Mouse (Mus musculus) heart, embryonic 12.5 days (tissue): ENCODE data around the gene Cyp4f39. TPM values are rescaled to one million over a fixed set of nuclear protein-coding genes. Genes with fewer than 3 reads are reported as not detected.
"Not testable (repeated sequence)": the region's sequence is repeated elsewhere in the genome, so short reads cannot be mapped to it uniquely, and the experiment has no call there.

ENCODE experiments used
- ATAC-seq: fragments of 200-750 bp; cut with Nextera tagmentation; 2 replicates; pipeline ENCODE4 v1.8.0; 2017; ENCODE audit warnings: moderate TSS enrichment, moderate library complexity; ENCODE audit not compliant: insufficient number of reproducible peaks, low FRiP score
- H3K27ac ChIP-seq: fragments of 300-500 bp; sonication (generic); 2 replicates; pipeline ENCODE4 v1.5.1; 2016; ENCODE audit warnings: mild to moderate bottlenecking, moderate library complexity; ENCODE audit not compliant: poor library complexity, severe bottlenecking
- H3K27me3 ChIP-seq: fragments of 300-500 bp; sonication (generic); replicated peaks from 2 replicates; pipeline ENCODE4 v1.6.1; 2016; ENCODE audit warnings: mild to moderate bottlenecking, moderate library complexity
- H3K36me3 ChIP-seq: fragments of 300-500 bp; sonication (generic); 2 replicates; pipeline ENCODE4 v1.6.1; 2016; ENCODE audit warnings: mild to moderate bottlenecking, moderate library complexity
- H3K4me1 ChIP-seq: fragments of 300-500 bp; sonication (generic); replicated peaks from 2 replicates; pipeline ENCODE4 v1.6.1; 2016; ENCODE audit warnings: mild to moderate bottlenecking
- H3K4me2 ChIP-seq: fragments of 300-500 bp; sonication (generic); 2 replicates; pipeline ENCODE4 v1.6.1; 2016; ENCODE audit warnings: mild to moderate bottlenecking, moderate library complexity
- H3K4me3 ChIP-seq: fragments of 300-500 bp; sonication (generic); 2 replicates; pipeline ENCODE4 v1.5.1; 2016; ENCODE audit warnings: mild to moderate bottlenecking
- H3K9ac ChIP-seq: fragments of 300-500 bp; sonication (generic); 2 replicates; pipeline ENCODE4 v1.6.1; 2016; ENCODE audit warnings: mild to moderate bottlenecking, moderate library complexity
- H3K9me3 ChIP-seq: fragments of 300-500 bp; sonication (generic); replicated peaks from 2 replicates; pipeline ENCODE4 v1.6.1; 2016; ENCODE audit warnings: mild to moderate bottlenecking, moderate library complexity
- WGBS: fragments of 180-500 bp; shearing (Covaris S2); methylation state at CpG from one replicate; pipeline ENCODE4 v1.1.7; 2016; 5-methylcytosine and 5-hydroxymethylcytosine counted together
- polyA plus RNA-seq: library from polyadenylated mRNA; unstranded; fragments of >200 nt; fragmentation: Nextera tagmentation; extraction: Ambion mirVana; gene quantifications from 2 replicates; pipeline ENCODE4 v1.2.1, GENCODE M21; 2016

The Cyp4f39 gene
- polyA plus RNA-seq, 1 experiment from 2014 or later = 0.26 TPM

GRCm38 (mm10) chr17:32472176-32472575 is 19.7 kb downstream of the Cyp4f39 start:
- Histone ChIP-seq H3K27me3 (peaks cover 6% of the 10 kb centered on the region), H3K36me3 (no peaks in the 10 kb centered on the region), H3K4me3 (no peak overlapping the region), H3K4me2 (no peak overlapping the region), H3K4me1 (no peaks in the 10 kb centered on the region), H3K9me3 (no peaks in the 10 kb centered on the region), H3K27ac (no peak overlapping the region), H3K9ac (no peak overlapping the region)
- ATAC-seq = no peak
- 62% methylated on average over 7 of the region's 7 CpGs for WGBS

GRCm38 (mm10) chr17:32474954-32475560 is 22.5 kb downstream of the Cyp4f39 start:
- no peak for ATAC-seq
- H3K36me3 ChIP-seq = no peaks in the 10 kb centered on the region
- WGBS = 80% methylated on average over 5 of the region's 5 CpGs

GRCm38 (mm10) chr17:32477204-32477603 is 24.7 kb downstream of the Cyp4f39 start:
- Histone ChIP-seq H3K4me2 (no peak overlapping the region), H3K4me3 (no peak overlapping the region), H3K27ac (no peak overlapping the region), H3K36me3 (no peaks in the 10 kb centered on the region), H3K4me1 (no peaks in the 10 kb centered on the region), H3K27me3 (peaks cover 39% of the 10 kb centered on the region), H3K9me3 (no peaks in the 10 kb centered on the region), H3K9ac (no peak overlapping the region)
- ATAC-seq = no peak
- WGBS = 86% methylated on average over 1 of the region's 1 CpGs

More at GRCm38 (mm10) chr17:32474954-32475560, 22.5 kb downstream of the Cyp4f39 start:
- Histone ChIP-seq H3K4me2 (no peak overlapping the region), H3K27me3 (peaks cover 22% of the 10 kb centered on the region), H3K9me3 (no peaks in the 10 kb centered on the region), H3K9ac (no peak overlapping the region), H3K27ac (no peak overlapping the region), H3K4me3 (no peak overlapping the region), H3K4me1 (no peaks in the 10 kb centered on the region)

DNA sequence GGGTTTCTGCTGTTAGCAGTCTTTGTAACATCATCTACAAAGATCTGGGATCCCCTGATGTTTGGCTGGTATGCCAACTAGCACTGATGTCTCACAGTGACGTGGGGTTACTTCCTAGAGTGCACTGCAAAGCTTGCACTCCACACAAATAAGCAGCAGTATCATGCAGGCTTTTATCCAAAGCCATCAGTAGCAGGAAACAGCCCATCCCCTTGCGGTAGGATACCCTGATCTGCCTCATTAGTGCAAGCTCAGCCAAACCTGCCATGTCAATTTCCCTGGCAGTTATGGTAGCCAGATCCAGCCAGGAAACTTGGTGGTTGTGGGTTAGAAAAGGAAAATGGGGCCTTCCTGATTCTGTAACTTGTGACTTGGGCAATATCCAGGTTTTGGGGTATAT is 26.2 kb downstream of the Cyp4f39 start:
- Histone ChIP-seq H3K4me1 (no peaks in the 10 kb centered on the region), H3K27me3 (peaks cover 52% of the 10 kb centered on the region), H3K27ac (no peak overlapping the region), H3K4me3 (no peak overlapping the region), H3K9me3 (no peaks in the 10 kb centered on the region), H3K36me3 (no peaks in the 10 kb centered on the region), H3K9ac (no peak overlapping the region), H3K4me2 (no peak overlapping the region)
- no peak for ATAC-seq
- 62% methylated on average over 2 of the region's 2 CpGs for WGBS

GRCm38 (mm10) chr17:32479554-32480506 is 27.3 kb downstream of the Cyp4f39 start:
- H3K36me3 ChIP-seq = no peaks in the 10 kb centered on the region
- WGBS = 20% methylated on average over 8 of the region's 8 CpGs
- H3K9ac ChIP-seq = no peak overlapping the region
- H3K27ac ChIP-seq = no peak overlapping the region
- no peak for ATAC-seq
- H3K4me1 ChIP-seq = no peaks in the 10 kb centered on the region
- no peaks in the 10 kb centered on the region for H3K9me3 ChIP-seq
- H3K4me3 ChIP-seq = no peak overlapping the region
- H3K27me3 ChIP-seq = peaks cover 62% of the 10 kb centered on the region
- H3K4me2 ChIP-seq = no peak overlapping the region

DNA sequence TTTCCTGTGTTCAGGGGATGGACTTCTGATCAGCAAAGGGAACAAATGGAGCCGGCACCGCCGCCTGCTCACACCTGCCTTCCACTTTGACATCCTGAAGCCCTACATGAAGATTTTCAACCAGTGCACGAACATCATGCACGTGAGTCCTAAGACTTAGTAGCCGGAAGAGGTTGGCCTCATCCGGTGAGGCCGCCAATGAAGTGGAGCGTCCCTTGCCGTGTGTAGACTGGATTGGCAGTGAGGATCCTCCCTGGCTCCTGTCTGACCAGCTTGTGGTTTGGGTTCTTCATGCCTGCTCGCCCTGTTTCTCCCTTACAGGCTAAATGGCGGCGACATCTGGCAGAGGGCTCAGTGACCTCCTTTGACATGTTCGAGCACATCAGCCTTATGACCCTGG is 29.2 kb downstream of the Cyp4f39 start:
- peaks cover 66% of the 10 kb centered on the region for H3K27me3 ChIP-seq
- H3K27ac ChIP-seq = no peak overlapping the region
- no peak overlapping the region for H3K4me2 ChIP-seq
- no peaks in the 10 kb centered on the region for H3K4me1 ChIP-seq
- H3K9me3 ChIP-seq = no peaks in the 10 kb centered on the region
- no peak for ATAC-seq
- H3K36me3 ChIP-seq = no peaks in the 10 kb centered on the region
- H3K4me3 ChIP-seq = no peak overlapping the region
- H3K9ac ChIP-seq = no peak overlapping the region
- 71% methylated on average over 14 of the region's 14 CpGs for WGBS

GRCm38 (mm10) chr17:32483200-32483599 is 30.7 kb downstream of the Cyp4f39 start:
- Histone ChIP-seq H3K4me3 (no peak overlapping the region), H3K36me3 (no peaks in the 10 kb centered on the region), H3K27me3 (peaks cover 64% of the 10 kb centered on the region), H3K4me2 (peak overlapping the region; percentile 44), H3K9ac (no peak overlapping the region), H3K27ac (no peak overlapping the region), H3K9me3 (no peaks in the 10 kb centered on the region), H3K4me1 (no peaks in the 10 kb centered on the region)
- 0 out of 2 replicates have a peak, but pooled peaks have one; percentile 42 for ATAC-seq
- WGBS = 16% methylated on average over 18 of the region's 18 CpGs

DNA sequence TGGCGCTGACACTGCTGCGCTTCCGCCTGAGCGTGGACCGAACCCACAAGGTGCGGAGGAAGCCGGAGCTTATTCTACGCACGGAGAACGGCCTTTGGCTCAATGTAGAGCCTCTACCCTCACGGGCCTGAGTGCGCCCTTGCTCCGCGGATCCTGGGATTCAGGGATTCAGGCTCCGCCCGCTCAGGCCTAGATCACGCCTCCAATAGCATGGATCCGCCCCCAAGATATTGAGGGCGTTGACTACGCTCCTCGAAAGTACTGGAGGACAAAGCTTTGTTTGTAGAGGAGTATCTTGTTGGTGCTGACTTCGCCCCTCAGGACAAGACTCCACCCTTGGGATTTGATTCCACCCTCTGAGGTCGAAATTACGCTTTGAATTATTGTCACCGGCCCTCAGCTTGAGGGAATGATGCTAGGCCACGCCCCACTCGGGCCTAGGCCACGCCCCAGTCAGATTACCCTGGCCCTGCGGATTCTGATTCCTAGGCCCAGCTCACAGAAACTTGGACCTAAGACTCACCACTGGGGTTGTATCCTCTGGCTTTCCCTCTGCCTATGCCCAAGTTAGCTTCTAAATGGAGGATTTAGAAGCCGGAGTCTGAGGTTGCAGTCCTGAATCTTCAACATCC is 39.9 kb downstream of the Cyp4f39 start:
- no peak overlapping the region for H3K9ac ChIP-seq
- H3K4me3 ChIP-seq = peak overlapping the region; percentile 36
- no peak overlapping the region for H3K27ac ChIP-seq
- peaks cover 5% of the 10 kb centered on the region; the same call in 1 of the 2 replicates for H3K4me1 ChIP-seq
- ATAC-seq = peak; percentile 58; the same call in 1 of the 2 replicates
- 10% methylated on average over 30 of the region's 30 CpGs for WGBS
- H3K27me3 ChIP-seq = peaks cover 15% of the 10 kb centered on the region
- H3K4me2 ChIP-seq = peak overlapping the region; percentile 67
- no peaks in the 10 kb centered on the region for H3K36me3 ChIP-seq
- H3K9me3 ChIP-seq = 0 out of 2 replicates have a peak, but pooled peaks cover 4% of the 10 kb centered on the region

GRCm38 (mm10) chr17:32494601-32495000 is 42.1 kb downstream of the Cyp4f39 start:
- H3K36me3 ChIP-seq = no peaks in the 10 kb centered on the region
- H3K27ac ChIP-seq = no peak overlapping the region
- WGBS = 61% methylated on average over 1 of the region's 1 CpGs
- H3K4me2 ChIP-seq = no peak overlapping the region
- peaks cover 5% of the 10 kb centered on the region; the same call in 1 of the 2 replicates for H3K4me1 ChIP-seq
- no peak for ATAC-seq
- H3K4me3 ChIP-seq = no peak overlapping the region
- H3K27me3 ChIP-seq = peaks cover 15% of the 10 kb centered on the region
- 0 out of 2 replicates have a peak, but pooled peaks cover 4% of the 10 kb centered on the region for H3K9me3 ChIP-seq
- H3K9ac ChIP-seq = no peak overlapping the region

DNA sequence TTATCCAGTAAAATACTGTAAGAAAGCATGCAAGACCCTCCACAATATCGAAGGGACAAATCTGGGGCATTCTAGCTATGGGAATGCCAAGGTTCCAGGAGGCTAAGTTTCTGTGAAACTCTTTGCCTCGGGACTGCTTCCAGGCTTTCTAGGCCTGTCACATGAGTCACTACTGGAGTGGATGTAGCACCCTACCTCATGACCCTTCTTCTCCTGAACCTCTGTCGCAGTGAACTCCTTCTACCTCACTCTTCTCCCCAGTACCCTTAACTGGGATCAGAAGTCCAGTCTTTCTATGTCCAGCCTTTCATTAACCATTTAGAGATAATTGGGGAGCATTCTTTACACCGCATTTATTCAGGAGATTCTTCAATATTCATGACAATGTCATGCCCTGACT is 48.0 kb downstream of the Cyp4f39 start:
- not testable (repeated sequence) for H3K27ac ChIP-seq, H3K4me3 ChIP-seq, H3K9me3 ChIP-seq, ATAC-seq, H3K36me3 ChIP-seq, H3K9ac ChIP-seq, H3K4me2 ChIP-seq, H3K27me3 ChIP-seq
- WGBS = 77% methylated on average over 4 of the region's 4 CpGs
- H3K4me1 ChIP-seq = peaks cover 15% of the 10 kb centered on the region

GRCm38 (mm10) chr17:32501051-32501450 is 48.5 kb downstream of the Cyp4f39 start:
- Histone ChIP-seq H3K9me3 (no peaks in the 10 kb centered on the region), H3K4me3 (no peak overlapping the region), H3K4me2 (no peak overlapping the region), H3K27ac (no peak overlapping the region), H3K9ac (no peak overlapping the region), H3K4me1 (peaks cover 18% of the 10 kb centered on the region), H3K27me3 (no peaks in the 10 kb centered on the region), H3K36me3 (no peaks in the 10 kb centered on the region)
- 65% methylated on average over 3 of the region's 3 CpGs for WGBS
- no peak for ATAC-seq
